Mouse (Mus musculus) liver, postnatal 0 days (tissue): ENCODE results near the gene Kcnj1. TPM values are rescaled to one million over a fixed set of nuclear protein-coding genes. Genes with fewer than 3 reads are reported as not detected.

Source experiments
- ATAC-seq: fragments of 200-750 bp; cut with Nextera tagmentation; 2 replicates; pipeline ENCODE4 v1.8.0; 2017; ENCODE audit warnings: mild to moderate bottlenecking, moderate library complexity
- DNase-seq: peaks from one replicate; pipeline ENCODE4 v3.0.0-alpha.2; 2016
- H3K27ac ChIP-seq: fragments of 300-500 bp; sonication (generic); 2 replicates; pipeline ENCODE4 v1.5.1; 2014; ENCODE audit warnings: antibody characterized with exemption, moderate library complexity, mild to moderate bottlenecking, low read depth
- H3K27me3 ChIP-seq: fragments of 300-500 bp; sonication (generic); 2 replicates; pipeline ENCODE4 v1.6.1; 2014; ENCODE audit warnings: low read length, control low read depth, mixed read lengths; ENCODE audit not compliant: insufficient read depth
- H3K36me3 ChIP-seq: fragments of 300-500 bp; sonication (generic); replicated peaks from 2 replicates; pipeline ENCODE4 v1.6.1; 2014; ENCODE audit warnings: mild to moderate bottlenecking, control low read depth, low read length, moderate library complexity, mixed read lengths; ENCODE audit not compliant: insufficient read depth
- H3K4me1 ChIP-seq: fragments of 300-500 bp; sonication (generic); 2 replicates; pipeline ENCODE4 v1.6.1; 2014; ENCODE audit warnings: antibody characterized with exemption, mild to moderate bottlenecking, control low read depth; ENCODE audit not compliant: insufficient read depth
- H3K4me2 ChIP-seq: fragments of 300-500 bp; sonication (generic); 2 replicates; pipeline ENCODE4 v1.6.1; 2014; ENCODE audit warnings: low read depth, mild to moderate bottlenecking, low read length, moderate library complexity, mixed read lengths
- H3K4me3 ChIP-seq: fragments of 300-500 bp; sonication (generic); 2 replicates; pipeline ENCODE4 v1.5.1; 2014; ENCODE audit warnings: low read depth, low read length
- H3K9ac ChIP-seq: fragments of 300-500 bp; sonication (generic); replicated peaks from 2 replicates; pipeline ENCODE4 v1.6.1; 2014; ENCODE audit warnings: mild to moderate bottlenecking, moderate library complexity
- H3K9me3 ChIP-seq: fragments of 300-500 bp; sonication (generic); 2 replicates; pipeline ENCODE4 v1.6.1; 2016; ENCODE audit warnings: mild to moderate bottlenecking, control low read depth, low read length, mixed read lengths
- CTCF ChIP-seq: sonication (generic); IDR thresholded peaks from 2 replicates; pipeline ENCODE4 v1.5.1; 2016; ENCODE audit warnings: antibody characterized with exemption, low read depth
- EP300 ChIP-seq: IDR thresholded peaks from 2 replicates; pipeline ENCODE4 v1.6.1; 2016; ENCODE audit warnings: antibody characterized with exemption, low read depth, mild to moderate bottlenecking
- WGBS: fragments of 180-500 bp; shearing (Covaris S2); extraction: QIAGEN DNeasy Blood & Tissue Kit; methylation state at CpG from one replicate; pipeline ENCODE4 v1.1.7; 2014; ENCODE audit not compliant: insufficient replicate concordance; 5-methylcytosine and 5-hydroxymethylcytosine counted together
- polyA plus RNA-seq: library from polyadenylated mRNA; unstranded; fragments of >200 nt; fragmentation: Nextera tagmentation; extraction: Ambion mirVana; gene quantifications from 2 replicates; pipeline ENCODE4 v1.2.1, GENCODE M21; 2015

Kcnj1 gene
- polyA plus RNA-seq, 1 experiment from 2014 or later: not detected

DNA sequence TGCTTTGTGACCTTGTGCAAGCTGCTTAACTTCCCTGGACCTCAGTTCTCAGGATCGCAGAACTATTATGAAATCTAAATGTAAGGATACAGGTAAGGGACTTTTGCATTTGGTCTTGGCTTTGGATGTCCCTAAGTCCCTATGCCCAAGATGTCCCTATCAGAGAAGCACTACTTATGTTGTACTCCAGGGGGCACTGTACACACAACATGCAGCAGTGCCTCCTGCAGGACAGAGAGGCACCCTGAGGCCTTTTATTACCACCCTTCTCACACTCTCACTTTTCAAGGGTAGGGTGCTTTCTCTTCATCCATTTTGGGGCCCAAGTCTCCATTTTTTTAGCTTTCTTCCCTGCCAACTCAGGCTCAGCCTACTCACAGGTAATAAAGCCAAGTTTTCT is 15.8 kb downstream of the Kcnj1 start:
- no peaks in the 10 kb centered on the region for H3K36me3 ChIP-seq
- no peak overlapping the region for H3K4me2 ChIP-seq
- H3K9ac ChIP-seq: no peak overlapping the region
- H3K27ac ChIP-seq: no peak overlapping the region
- H3K4me3 ChIP-seq: no peak overlapping the region
- H3K9me3 ChIP-seq: no peaks in the 10 kb centered on the region
- 85% methylated on average over 1 of the region's 1 CpGs for WGBS
- DNase-seq: no peak
- H3K27me3 ChIP-seq: no peaks in the 10 kb centered on the region
- no peaks in the 10 kb centered on the region for H3K4me1 ChIP-seq
- ATAC-seq: no peak
- TF ChIP-seq CTCF: peak; percentile 82
- no peak for TF ChIP-seq EP300

DNA sequence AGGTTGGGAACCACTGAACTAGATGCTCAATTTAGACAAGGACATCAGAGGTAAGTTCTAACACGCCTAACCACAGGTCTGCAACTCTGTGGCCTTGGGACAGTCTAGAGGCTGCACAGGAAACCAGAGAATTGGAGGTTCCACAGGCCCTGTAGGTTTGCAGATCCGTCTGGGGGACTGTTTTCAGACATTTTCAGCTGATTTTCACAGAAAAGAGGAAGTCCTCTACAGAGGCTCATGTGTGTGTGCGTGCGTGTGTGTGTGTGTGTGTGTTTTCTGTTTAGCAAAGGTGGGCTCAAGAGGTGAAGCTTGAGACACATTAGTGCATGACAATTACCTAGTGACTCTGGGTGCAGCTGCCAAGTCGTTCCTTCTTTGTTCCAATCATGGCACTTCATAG is 18.8 kb downstream of the Kcnj1 start:
- TF ChIP-seq EP300 (no peak), CTCF (no peak)
- WGBS: 38% methylated on average over 5 of the region's 5 CpGs

DNA sequence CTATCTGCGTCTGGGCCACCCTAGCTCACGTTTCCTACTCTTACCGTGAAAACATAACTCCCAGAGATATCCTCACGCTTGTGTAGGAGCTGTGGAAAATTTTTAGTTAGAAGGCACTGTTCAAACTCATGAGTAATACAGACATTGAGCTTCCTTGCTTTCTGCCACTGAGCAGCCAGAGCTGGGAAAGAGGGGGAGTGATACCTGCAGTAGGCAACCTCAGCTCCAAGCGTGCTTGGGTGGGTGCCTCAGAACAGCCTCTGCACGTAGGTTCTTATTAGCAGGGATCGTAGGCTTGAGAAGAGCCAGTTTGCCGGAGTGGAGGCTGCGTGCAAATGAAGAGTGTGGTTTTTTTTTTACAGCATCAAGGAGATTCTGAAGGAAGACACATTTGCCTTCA is 19.4 kb downstream of the Kcnj1 start:
- TF ChIP-seq EP300 (no peak), CTCF (no peak)
- H3K4me2 ChIP-seq: no peak overlapping the region
- H3K36me3 ChIP-seq: no peaks in the 10 kb centered on the region
- no peak for DNase-seq
- 80% methylated on average over 9 of the region's 9 CpGs for WGBS
- H3K27ac ChIP-seq: no peak overlapping the region
- no peak overlapping the region for H3K4me3 ChIP-seq
- H3K9ac ChIP-seq: no peak overlapping the region
- ATAC-seq: no peak
- H3K27me3 ChIP-seq: no peaks in the 10 kb centered on the region
- H3K9me3 ChIP-seq: no peaks in the 10 kb centered on the region
- H3K4me1 ChIP-seq: peaks cover 4% of the 10 kb centered on the region; the same call in 1 of the 2 replicates

More for the DNA sequence above, 18.8 kb downstream of the Kcnj1 start:
- no peak for ATAC-seq
- H3K4me3 ChIP-seq: no peak overlapping the region
- no peaks in the 10 kb centered on the region for H3K27me3 ChIP-seq
- H3K9me3 ChIP-seq: no peaks in the 10 kb centered on the region
- peaks cover 4% of the 10 kb centered on the region; the same call in 1 of the 2 replicates for H3K4me1 ChIP-seq
- H3K9ac ChIP-seq: no peak overlapping the region
- no peaks in the 10 kb centered on the region for H3K36me3 ChIP-seq
- no peak for DNase-seq
- H3K27ac ChIP-seq: no peak overlapping the region
- H3K4me2 ChIP-seq: no peak overlapping the region

DNA sequence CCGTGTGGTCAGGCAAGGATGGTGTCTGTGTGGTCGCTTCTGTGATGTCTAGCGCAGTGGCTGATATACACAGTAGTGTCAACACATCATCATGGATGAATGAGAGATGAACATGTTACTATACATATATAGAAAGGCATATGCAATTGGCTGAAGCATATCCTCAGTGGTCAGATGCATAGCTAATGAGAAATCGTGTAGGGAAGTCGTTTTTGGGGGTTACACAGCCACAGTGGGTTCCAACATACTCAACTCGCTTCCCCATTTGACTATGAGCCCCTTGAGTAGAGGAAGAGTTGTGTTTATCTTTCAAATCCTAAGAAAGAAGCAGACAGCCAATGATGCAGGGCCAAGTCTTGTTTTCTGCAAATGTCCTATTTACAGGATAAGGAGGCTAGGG is 20.4 kb downstream of the Kcnj1 start:
- TF ChIP-seq EP300 (no peak), CTCF (no peak)
- DNase-seq (no peak), ATAC-seq (no peak)
- 62% methylated on average over 6 of the region's 6 CpGs for WGBS
- Histone ChIP-seq H3K4me2 (no peak overlapping the region), H3K4me3 (no peak overlapping the region), H3K9me3 (no peaks in the 10 kb centered on the region), H3K27ac (no peak overlapping the region), H3K4me1 (peaks cover 4% of the 10 kb centered on the region; the same call in 1 of the 2 replicates), H3K9ac (no peak overlapping the region), H3K36me3 (no peaks in the 10 kb centered on the region), H3K27me3 (no peaks in the 10 kb centered on the region)

DNA sequence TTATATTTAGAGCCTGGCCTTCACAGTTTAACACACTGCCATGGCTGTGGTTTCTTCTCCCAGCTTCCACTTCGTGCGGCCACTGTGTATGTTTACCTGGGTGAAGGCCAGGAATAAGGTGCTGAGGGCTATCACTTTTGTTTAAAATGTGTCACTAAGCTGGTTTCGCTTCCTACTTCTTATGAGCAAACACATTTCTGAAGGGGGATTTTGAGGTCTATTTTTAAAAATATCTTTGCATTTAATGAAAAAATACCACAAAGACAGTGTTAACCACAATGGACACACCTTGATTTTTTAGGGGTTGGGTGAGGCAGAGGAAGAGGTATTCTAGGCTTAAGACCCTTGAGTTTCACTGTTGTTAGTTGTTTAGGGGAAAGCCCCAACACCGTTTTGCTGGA is 22.5 kb downstream of the Kcnj1 start:
- H3K27me3 ChIP-seq: no peaks in the 10 kb centered on the region
- no peak overlapping the region for H3K27ac ChIP-seq
- TF ChIP-seq EP300 (no peak), CTCF (no peak)
- H3K4me3 ChIP-seq: no peak overlapping the region
- DNase-seq: no peak
- H3K4me2 ChIP-seq: no peak overlapping the region
- 54% methylated on average over 4 of the region's 4 CpGs for WGBS
- H3K4me1 ChIP-seq: peaks cover 9% of the 10 kb centered on the region
- H3K36me3 ChIP-seq: no peaks in the 10 kb centered on the region
- ATAC-seq: no peak
- no peaks in the 10 kb centered on the region for H3K9me3 ChIP-seq
- H3K9ac ChIP-seq: no peak overlapping the region

DNA sequence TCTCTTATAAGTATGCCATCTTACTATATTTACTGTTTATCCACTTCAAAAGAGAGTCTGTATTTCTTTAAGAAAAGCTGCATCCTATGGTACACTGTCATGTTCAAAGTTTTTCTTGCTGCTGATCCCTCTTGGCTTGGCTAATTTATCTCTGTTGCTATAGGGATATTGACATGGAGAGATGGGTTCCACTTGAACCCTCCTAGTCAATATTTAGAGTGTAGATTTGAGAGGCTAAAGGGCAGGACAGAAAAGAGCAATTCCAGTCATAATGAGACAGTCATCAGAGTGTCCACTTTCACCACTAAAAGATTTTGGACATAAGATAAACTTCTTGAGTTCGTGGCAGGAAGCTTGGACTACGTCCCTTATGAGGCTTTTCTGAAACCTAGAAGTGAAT is 27.9 kb downstream of the Kcnj1 start:
- DNase-seq (no peak), ATAC-seq (peak; percentile 78)
- H3K27me3 ChIP-seq: no peaks in the 10 kb centered on the region
- peaks cover 17% of the 10 kb centered on the region for H3K4me1 ChIP-seq
- TF ChIP-seq CTCF (no peak), EP300 (no peak)
- H3K36me3 ChIP-seq: no peaks in the 10 kb centered on the region
- no peak overlapping the region for H3K4me3 ChIP-seq
- H3K9ac ChIP-seq: no peak overlapping the region
- peak overlapping the region; percentile 13; the same call in 1 of the 2 replicates for H3K4me2 ChIP-seq
- WGBS: 23% methylated on average over 2 of the region's 2 CpGs
- peak overlapping the region; percentile 70 for H3K27ac ChIP-seq
- no peaks in the 10 kb centered on the region for H3K9me3 ChIP-seq

DNA sequence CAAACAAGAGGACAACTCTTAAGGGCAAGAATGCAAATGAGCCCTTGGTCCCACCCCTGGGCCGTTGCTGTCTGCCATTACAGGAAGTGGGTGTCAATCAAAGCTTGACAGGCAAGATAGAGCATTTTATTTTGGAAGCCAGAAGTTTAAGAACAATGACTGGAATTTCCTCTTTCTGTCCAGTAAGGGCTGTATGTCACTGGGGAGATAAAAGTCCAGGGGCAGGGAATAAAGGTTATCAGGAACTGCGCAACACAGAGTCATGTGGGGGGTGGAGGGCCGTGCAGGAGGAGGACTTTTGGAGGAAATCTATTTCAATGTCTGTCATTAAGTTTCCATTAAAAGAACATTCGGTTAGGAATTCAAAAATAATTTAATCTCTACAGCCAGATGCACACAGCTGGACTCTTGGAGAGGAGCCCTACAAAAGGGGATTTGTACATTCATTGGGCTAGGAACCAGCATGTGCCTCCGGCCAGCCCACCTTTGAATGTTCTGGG is 28.4 kb downstream of the Kcnj1 start:
- DNase-seq: peak; percentile 40
- no peak overlapping the region for H3K4me3 ChIP-seq
- peak overlapping the region; percentile 13 for H3K4me2 ChIP-seq
- WGBS: 16% methylated on average over 5 of the region's 5 CpGs
- TF ChIP-seq CTCF (no peak), EP300 (peak; percentile 87)
- H3K4me1 ChIP-seq: peaks cover 17% of the 10 kb centered on the region
- peak; percentile 86 for ATAC-seq
- H3K27me3 ChIP-seq: no peaks in the 10 kb centered on the region
- H3K36me3 ChIP-seq: no peaks in the 10 kb centered on the region
- H3K27ac ChIP-seq: peak overlapping the region; percentile 70
- no peaks in the 10 kb centered on the region for H3K9me3 ChIP-seq
- no peak overlapping the region for H3K9ac ChIP-seq
